Mouse (Mus musculus) kidney, adult 9 months (tissue): ENCODE data around the gene Syce2.

ENCODE experiments used
- DNase-seq: peaks from one replicate; pipeline ENCODE4 v3.0.0; 2022

The Syce2 gene

GRCm38 (mm10) chr8:84933767-84934559 lies 62.1 kb downstream of the Syce2 start:
- no peak for DNase-seq

- no peak for DNase-seq
These were observed 62.9 kb downstream of the Syce2 start for GRCm38 (mm10) chr8:84934860-84935259.

- DNase-seq = no peak
These were observed 63.6 kb downstream of the Syce2 start for GRCm38 (mm10) chr8:84935489-84935888.

DNA sequence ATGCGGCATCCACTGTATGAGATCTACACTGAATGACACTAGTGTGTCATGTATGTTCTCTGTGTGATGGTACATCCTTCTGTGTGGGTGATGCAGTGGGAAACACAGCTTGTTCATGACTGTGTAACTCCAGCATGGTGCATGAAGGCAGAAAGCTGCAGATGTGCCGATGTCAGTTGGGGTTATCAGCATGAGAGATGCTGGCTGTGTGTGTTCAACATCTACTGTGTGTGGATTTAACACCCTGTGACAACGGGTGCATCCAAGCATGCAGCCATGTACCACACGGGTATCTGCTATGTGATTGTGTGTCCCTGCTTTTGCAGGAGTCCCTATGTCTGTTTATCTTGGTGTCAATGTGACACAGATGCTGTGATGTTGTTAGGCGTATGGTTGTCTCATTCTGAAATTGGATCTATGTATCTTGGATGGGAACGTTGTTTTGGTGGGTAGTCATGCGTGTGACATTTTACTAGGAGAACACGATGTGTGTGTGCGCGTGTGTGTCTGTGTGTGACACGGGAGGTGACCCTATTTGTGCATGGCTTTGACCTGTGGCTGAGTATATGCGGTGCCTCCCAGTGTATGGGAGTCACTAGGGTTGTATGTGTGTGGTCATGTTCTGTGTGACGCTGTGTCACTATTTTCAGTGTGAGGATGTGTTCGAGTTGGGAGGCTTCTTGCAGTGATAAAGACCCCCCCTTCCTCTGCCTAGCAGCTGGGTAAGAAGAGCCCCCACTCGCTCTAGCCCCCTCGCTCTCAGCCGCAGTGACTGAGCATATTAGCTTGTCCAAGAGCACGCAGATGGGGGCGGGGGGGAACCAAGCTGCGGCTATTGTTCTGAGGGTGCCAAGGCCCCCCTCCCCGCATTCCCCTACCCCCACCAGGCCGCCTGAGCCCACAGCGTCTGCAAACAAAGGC lies 64.4 kb downstream of the Syce2 start:
- DNase-seq = no peak

DNA sequence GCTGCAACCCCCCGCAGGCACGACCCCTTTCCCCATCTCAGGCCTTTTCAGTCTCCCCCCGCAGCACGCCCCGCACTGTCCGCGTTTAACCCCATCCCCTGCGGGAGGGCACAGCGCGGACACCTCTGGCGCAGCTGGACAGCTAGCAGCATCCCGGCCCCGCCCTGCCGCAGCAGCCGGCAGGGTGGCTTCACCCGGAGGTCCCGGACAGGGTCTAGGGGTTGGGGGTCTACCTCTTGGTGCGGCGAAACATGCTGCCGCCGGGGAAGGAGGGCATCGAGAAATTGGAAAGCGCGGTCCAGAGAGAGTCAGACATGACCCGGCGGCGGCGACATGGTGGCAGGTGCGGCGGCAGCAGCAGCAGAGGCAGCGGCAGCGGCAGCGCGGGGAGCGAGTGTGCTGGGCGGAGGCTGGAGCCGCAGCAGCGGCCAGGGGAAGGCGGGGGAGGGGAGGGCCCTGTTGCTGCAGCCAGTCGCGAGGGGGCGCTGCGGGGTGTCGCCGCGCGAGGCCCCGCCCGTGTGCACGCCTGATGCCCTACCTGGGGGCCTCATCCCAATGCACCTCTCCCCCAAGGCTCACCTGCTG lies 65.1 kb downstream of the Syce2 start, which contains the start of gene Mast1:
Gene Mast1, minus strand, starts transcription at position 398 of the 585 bp plus-strand sequence.
- DNase-seq = peak; percentile 33
